Mouse (Mus musculus): ENCODE data around the gene Pmepa1. TPM values are rescaled to one million over a fixed set of nuclear protein-coding genes. Genes with fewer than 3 reads are reported as not detected.

The Pmepa1 gene
- total and polyA plus RNA-seq, 2 experiments from 2014 or later = 3.1 to 6.9 TPM

DNA sequence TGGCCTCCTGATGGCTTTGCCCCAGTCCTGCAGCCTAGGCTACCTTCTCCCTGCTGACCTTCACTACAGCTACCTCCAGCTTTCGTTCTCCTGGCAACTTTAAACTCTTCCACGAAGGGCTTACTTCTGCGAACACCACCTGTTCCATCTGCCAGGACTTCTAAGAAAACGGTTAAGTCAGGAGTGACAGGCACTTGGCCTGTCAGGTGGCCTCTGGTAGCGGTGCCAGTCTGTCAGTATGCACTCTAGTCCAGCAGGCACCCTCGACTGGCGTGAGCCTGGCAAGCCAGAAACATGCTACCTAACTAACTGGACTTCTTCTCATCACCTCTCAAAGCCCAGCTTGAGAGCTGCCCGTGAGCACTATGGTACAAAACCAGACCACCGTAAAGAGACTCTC lies 32.7 kb downstream of the Pmepa1 start:
- Histone ChIP-seq H3K9ac (no peak overlapping the region), H3K4me2 (ENCODE audit: low read depth) (no peak overlapping the region), H3K4me3 (ENCODE audit: low read depth, low read length) (no peak overlapping the region), H3K36me3 (ENCODE audit: insufficient read depth) (no peaks in the 10 kb centered on the region), H3K4me1 (ENCODE audit: insufficient read depth) (peaks cover 9% of the 10 kb centered on the region), H3K27ac (ENCODE audit: low read depth, low read length) (no peak overlapping the region), H3K27me3 (ENCODE audit: insufficient read depth, low read length) (no peaks in the 10 kb centered on the region), H3K9me3 (ENCODE audit: low read length) (no peaks in the 10 kb centered on the region)
- WGBS = 59% methylated on average over 9 of the region's 9 CpGs
- no peak for ATAC-seq
- DNase-seq = no peak
- TF ChIP-seq CTCF (IDR thresholded peaks at IDR 0.05; ENCODE audit: low read depth) = no peak

DNA sequence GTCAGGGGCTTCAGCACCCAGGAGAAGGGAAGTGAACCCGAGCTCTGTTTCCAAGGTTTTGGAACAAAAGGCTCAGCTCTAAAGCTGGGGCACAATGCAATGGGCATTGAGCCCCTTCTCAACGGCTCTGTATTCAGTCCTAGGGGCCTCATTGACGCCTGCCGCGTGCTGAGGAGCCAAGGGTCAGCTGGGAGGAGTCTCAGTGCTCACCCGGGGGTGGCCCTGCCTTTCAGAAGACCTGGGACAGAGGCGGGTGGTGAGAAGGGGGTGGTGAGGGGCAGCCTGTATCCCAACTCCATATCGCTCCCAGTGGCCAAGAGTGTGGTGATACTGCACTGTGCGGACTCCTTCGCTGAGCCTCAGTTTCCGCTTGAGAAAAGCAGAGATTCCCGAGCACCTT lies 33.5 kb downstream of the Pmepa1 start:
- no peaks in the 10 kb centered on the region for H3K9me3 ChIP-seq (ENCODE audit: low read length)
- peaks cover 9% of the 10 kb centered on the region for H3K4me1 ChIP-seq (ENCODE audit: insufficient read depth)
- 15% methylated on average over 12 of the region's 12 CpGs for WGBS
- TF ChIP-seq CTCF (IDR thresholded peaks at IDR 0.05; ENCODE audit: low read depth) = peak; percentile 33
- no peak for DNase-seq
- ATAC-seq = peak; percentile 42
- H3K9ac ChIP-seq = no peak overlapping the region
- H3K27me3 ChIP-seq (ENCODE audit: insufficient read depth, low read length) = no peaks in the 10 kb centered on the region
- H3K27ac ChIP-seq (ENCODE audit: low read depth, low read length) = no peak overlapping the region
- H3K4me3 ChIP-seq (ENCODE audit: low read depth, low read length) = no peak overlapping the region
- H3K4me2 ChIP-seq (ENCODE audit: low read depth) = no peak overlapping the region
- no peaks in the 10 kb centered on the region for H3K36me3 ChIP-seq (ENCODE audit: insufficient read depth)

DNA sequence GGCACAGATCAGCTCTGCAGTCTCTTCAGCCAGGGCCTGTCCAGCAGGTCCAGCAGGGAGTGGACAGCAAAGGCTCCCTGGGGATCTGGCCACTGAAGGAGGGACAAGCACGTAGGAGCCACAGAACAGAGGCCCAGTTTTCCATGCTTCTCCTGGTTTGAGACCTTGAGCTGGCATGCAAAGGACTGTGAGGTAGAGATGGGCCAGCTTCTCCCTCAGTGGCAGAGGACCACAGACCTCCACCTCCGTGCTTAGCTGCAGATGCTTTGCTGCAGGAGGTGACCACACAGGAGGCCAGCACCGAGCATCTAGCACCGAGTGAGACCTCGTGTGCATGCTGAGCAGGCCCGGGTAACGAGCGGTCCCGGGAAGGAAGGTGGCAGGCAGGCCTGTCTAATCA lies 35.6 kb downstream of the Pmepa1 start:
- DNase-seq (no peak), ATAC-seq (peak; percentile 47; the same call in 1 of the 2 replicates)
- Histone ChIP-seq H3K9me3 (ENCODE audit: low read length) (no peaks in the 10 kb centered on the region), H3K27me3 (ENCODE audit: insufficient read depth, low read length) (no peaks in the 10 kb centered on the region), H3K36me3 (ENCODE audit: insufficient read depth) (no peaks in the 10 kb centered on the region), H3K9ac (no peak overlapping the region), H3K4me3 (ENCODE audit: low read depth, low read length) (no peak overlapping the region), H3K4me2 (ENCODE audit: low read depth) (no peak overlapping the region), H3K4me1 (ENCODE audit: insufficient read depth) (peaks cover 9% of the 10 kb centered on the region), H3K27ac (ENCODE audit: low read depth, low read length) (peak overlapping the region; percentile 70; the same call in 1 of the 2 replicates)
- TF ChIP-seq CTCF (IDR thresholded peaks at IDR 0.05; ENCODE audit: low read depth) = no peak
- WGBS = 33% methylated on average over 9 of the region's 9 CpGs

DNA sequence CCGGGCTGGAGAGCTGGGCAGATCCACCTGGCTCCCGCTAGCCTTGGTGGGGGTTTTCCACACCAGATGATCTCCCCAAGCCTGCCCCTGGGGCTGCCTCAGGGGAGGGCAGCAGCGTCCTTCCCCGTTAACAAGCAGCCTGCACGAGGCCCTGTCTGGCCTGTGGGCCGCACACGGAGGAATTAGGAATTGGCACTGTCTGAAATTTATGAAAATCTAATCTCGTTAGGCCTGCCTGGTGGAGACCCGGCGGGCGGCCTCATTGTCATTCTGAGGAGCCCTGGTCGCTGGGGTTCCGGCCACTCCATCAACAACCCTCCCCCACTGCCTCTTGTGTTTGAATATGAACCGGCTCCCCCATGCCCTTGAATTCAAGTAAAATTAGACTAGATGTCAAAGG lies 37.8 kb downstream of the Pmepa1 start:
- DNase-seq = no peak
- peaks cover 9% of the 10 kb centered on the region for H3K4me1 ChIP-seq (ENCODE audit: insufficient read depth)
- H3K9ac ChIP-seq = no peak overlapping the region

DNA sequence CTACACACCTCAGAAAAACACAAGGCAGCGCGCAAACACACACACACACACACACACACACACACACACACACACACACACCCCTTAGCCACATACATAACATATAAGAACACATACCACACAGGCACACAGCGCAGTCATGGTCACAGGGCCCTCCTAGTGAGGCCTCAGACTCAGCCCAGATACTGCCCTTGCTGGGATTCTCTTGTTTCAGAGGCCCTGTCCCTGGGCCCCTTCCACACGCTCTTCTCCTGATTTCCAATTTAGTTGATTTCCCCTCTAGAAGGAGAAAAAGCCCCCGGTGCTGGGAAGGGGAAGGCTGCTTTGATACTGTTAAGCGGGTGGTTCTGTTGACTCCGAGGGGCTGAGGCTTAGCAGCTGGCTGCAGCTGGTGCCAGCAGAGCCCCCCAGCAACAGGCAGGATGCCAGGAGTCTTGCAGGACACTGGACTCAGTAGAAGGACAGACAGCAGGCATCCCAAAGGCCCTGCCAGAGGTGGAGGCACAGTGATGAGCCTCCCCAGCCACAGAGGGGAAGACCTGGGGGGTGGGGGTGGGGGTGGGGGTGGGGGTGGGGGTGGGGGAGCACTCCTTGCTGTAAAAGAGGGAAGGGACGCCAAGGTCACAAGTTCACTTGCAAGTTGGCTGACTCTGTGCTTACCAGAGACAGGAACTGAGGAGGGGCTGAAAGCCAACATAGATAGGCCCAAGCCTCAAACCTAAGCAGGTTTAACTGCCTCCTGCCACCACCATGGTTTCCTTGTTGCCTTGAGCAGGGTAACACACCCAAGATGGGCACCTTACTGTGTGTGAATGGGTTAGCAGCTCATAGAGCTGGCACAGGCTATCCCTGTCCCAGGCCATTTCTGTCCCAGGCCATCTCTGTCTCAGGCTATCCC lies 40.6 kb downstream of the Pmepa1 start:
- Histone ChIP-seq H3K36me3 (ENCODE audit: insufficient read depth) (peaks cover 30% of the 10 kb centered on the region), H3K4me1 (ENCODE audit: insufficient read depth) (peaks cover 6% of the 10 kb centered on the region), H3K4me3 (ENCODE audit: low read depth, low read length) (no peak overlapping the region), H3K27me3 (ENCODE audit: insufficient read depth, low read length) (no peaks in the 10 kb centered on the region), H3K27ac (ENCODE audit: low read depth, low read length) (no peak overlapping the region), H3K9me3 (ENCODE audit: low read length) (no peaks in the 10 kb centered on the region), H3K9ac (no peak overlapping the region), H3K4me2 (ENCODE audit: low read depth) (no peak overlapping the region)
- 49% methylated on average over 8 of the region's 8 CpGs for WGBS
- TF ChIP-seq CTCF (IDR thresholded peaks at IDR 0.05; ENCODE audit: low read depth) = no peak
- ATAC-seq = 0 out of 2 replicates have a peak, but pooled peaks have one; percentile 25
- DNase-seq = no peak

More for the DNA sequence above, 37.8 kb downstream of the Pmepa1 start:
- 13% methylated on average over 14 of the region's 14 CpGs for WGBS
- H3K27me3 ChIP-seq (ENCODE audit: insufficient read depth, low read length) = no peaks in the 10 kb centered on the region
- H3K27ac ChIP-seq (ENCODE audit: low read depth, low read length) = no peak overlapping the region
- ATAC-seq = no peak; the same call in 1 of the 2 replicates
- H3K9me3 ChIP-seq (ENCODE audit: low read length) = no peaks in the 10 kb centered on the region
- no peak overlapping the region for H3K4me3 ChIP-seq (ENCODE audit: low read depth, low read length)
- H3K36me3 ChIP-seq (ENCODE audit: insufficient read depth) = peaks cover 2% of the 10 kb centered on the region; the same call in 1 of the 2 replicates
- no peak for TF ChIP-seq CTCF (IDR thresholded peaks at IDR 0.05; ENCODE audit: low read depth)
- no peak overlapping the region for H3K4me2 ChIP-seq (ENCODE audit: low read depth)

DNA sequence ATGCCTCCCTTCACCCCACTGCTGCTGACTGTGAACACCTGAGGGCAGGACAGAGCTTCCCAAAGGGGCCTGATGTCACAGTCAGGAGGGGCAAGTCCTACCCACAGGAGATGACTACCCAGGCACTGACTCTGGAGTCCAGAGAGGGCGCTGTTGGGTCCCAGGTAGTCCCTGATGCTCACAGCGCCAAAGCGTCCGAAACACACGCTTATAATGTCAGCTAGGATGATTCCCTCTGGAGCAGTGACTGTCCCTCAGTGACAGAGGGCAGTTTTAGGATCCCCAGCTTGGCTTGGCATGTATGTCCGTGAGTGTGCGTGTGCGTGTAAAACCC lies 43.6 kb downstream of the Pmepa1 start:
- Histone ChIP-seq H3K4me1 (ENCODE audit: insufficient read depth) (no peaks in the 10 kb centered on the region), H3K27me3 (ENCODE audit: insufficient read depth, low read length) (no peaks in the 10 kb centered on the region), H3K27ac (ENCODE audit: low read depth, low read length) (no peak overlapping the region), H3K4me2 (ENCODE audit: low read depth) (no peak overlapping the region), H3K4me3 (ENCODE audit: low read depth, low read length) (no peak overlapping the region), H3K9me3 (ENCODE audit: low read length) (no peaks in the 10 kb centered on the region), H3K36me3 (ENCODE audit: insufficient read depth) (peaks cover 48% of the 10 kb centered on the region), H3K9ac (no peak overlapping the region)
- DNase-seq (no peak), ATAC-seq (no peak)
- 71% methylated on average over 8 of the region's 8 CpGs for WGBS
- TF ChIP-seq CTCF (IDR thresholded peaks at IDR 0.05; ENCODE audit: low read depth) = peak; percentile 49

DNA sequence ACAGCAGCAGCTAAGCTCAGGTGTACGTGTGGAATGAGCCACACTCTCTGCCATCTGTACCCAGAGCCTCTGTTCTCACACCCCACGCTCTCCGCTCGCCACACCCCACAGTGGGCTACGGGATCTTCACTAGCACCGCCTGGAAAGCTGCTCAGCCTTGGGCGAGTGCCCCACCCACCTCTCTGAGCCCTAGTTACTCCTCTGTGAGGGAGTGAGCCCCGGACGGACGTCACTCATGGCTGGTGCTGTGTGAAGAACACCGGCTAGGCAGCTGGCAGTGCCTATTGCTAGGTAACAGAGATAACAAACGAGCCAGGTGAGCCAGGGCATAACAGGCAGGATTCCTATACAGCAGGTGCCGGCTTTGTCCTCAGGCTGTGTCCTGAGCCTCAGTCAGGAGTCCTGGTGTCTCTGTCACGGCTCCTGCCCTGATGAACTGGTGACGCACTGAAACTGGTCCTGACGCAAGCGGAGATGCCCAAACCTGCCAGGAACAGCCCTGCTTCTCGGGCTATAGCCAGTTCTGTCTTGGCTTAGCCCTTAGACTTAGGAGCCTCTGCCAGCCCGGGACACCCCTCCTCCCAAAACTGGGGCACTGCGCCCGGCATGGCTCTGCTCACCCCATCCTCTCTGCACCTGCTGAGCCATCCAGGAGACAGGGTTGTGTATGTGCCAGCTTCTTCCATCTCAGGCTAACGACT lies 44.1 kb downstream of the Pmepa1 start:
- Histone ChIP-seq H3K4me2 (ENCODE audit: low read depth) (no peak overlapping the region), H3K4me1 (ENCODE audit: insufficient read depth) (no peaks in the 10 kb centered on the region), H3K4me3 (ENCODE audit: low read depth, low read length) (no peak overlapping the region), H3K9me3 (ENCODE audit: low read length) (no peaks in the 10 kb centered on the region), H3K36me3 (ENCODE audit: insufficient read depth) (peaks cover 51% of the 10 kb centered on the region), H3K9ac (no peak overlapping the region), H3K27me3 (ENCODE audit: insufficient read depth, low read length) (no peaks in the 10 kb centered on the region), H3K27ac (ENCODE audit: low read depth, low read length) (no peak overlapping the region)
- 68% methylated on average over 22 of the region's 22 CpGs for WGBS
- no peak for TF ChIP-seq CTCF (IDR thresholded peaks at IDR 0.05; ENCODE audit: low read depth)
- peak; percentile 31 for DNase-seq
- no peak for ATAC-seq

Data from forebrain, postnatal 0 days (tissue).